Mouse (Mus musculus): Measurements from ENCODE around the gene Pram1. TPM values are rescaled to one million over a fixed set of nuclear protein-coding genes. Genes with fewer than 3 reads are reported as not detected.
"Not testable (repeated sequence)": the region's sequence is repeated elsewhere in the genome, so short reads cannot be mapped to it uniquely, and the experiment has no call there.

The Pram1 gene
- total RNA-seq (2021): under 1 TPM; 0.26 to 0.47 TPM

GRCm38 (mm10) chr17:33637516-33638276 is at the start of gene Pram1:
Gene Pram1, plus strand, starts transcription at chr17:33638056.
- no peak for DNase-seq (ENCODE audit: extremely low spot score in 1 of 2, low spot score in 2 of 2)
- intact Hi-C loops (cut with DNase I): no loop called here

GRCm38 (mm10) chr17:33597271-33597670 is 40.6 kb upstream of the Pram1 start:
- DNase-seq (ENCODE audit: extremely low spot score in 1 of 2, low spot score in 2 of 2): no peak
- intact Hi-C loops (cut with DNase I): no loop called here

- intact Hi-C loops (cut with DNase I): no loop called here
- no peak for DNase-seq (ENCODE audit: extremely low spot score in 1 of 2, low spot score in 2 of 2)
Measured at GRCm38 (mm10) chr17:33598506-33598905, 39.4 kb upstream of the Pram1 start.

- intact Hi-C loops (cut with DNase I): no loop called here
- DNase-seq (ENCODE audit: extremely low spot score in 1 of 2, low spot score in 2 of 2): no peak
Measured at GRCm38 (mm10) chr17:33599836-33600475, 37.9 kb upstream of the Pram1 start.

- no peak for DNase-seq (ENCODE audit: extremely low spot score in 1 of 2, low spot score in 2 of 2)
- intact Hi-C loops (cut with DNase I): no loop called here
Measured at GRCm38 (mm10) chr17:33600831-33601230, 37.0 kb upstream of the Pram1 start.

GRCm38 (mm10) chr17:33601947-33602346 is 35.9 kb upstream of the Pram1 start:
- intact Hi-C loops (cut with DNase I): no loop called here
- DNase-seq (ENCODE audit: extremely low spot score in 1 of 2, low spot score in 2 of 2): no peak

GRCm38 (mm10) chr17:33607273-33607672 is 30.6 kb upstream of the Pram1 start:
- no peak for DNase-seq (ENCODE audit: extremely low spot score in 1 of 2, low spot score in 2 of 2)
- intact Hi-C loops (cut with DNase I): no loop called here

- DNase-seq (ENCODE audit: extremely low spot score in 1 of 2, low spot score in 2 of 2): no peak
- intact Hi-C loops (cut with DNase I): no loop called here
Measured at GRCm38 (mm10) chr17:33610548-33610947, 27.3 kb upstream of the Pram1 start.

GRCm38 (mm10) chr17:33613726-33614125 is 24.1 kb upstream of the Pram1 start:
- DNase-seq (ENCODE audit: extremely low spot score in 1 of 2, low spot score in 2 of 2); intact Hi-C loops (cut with DNase I): not testable (repeated sequence)

GRCm38 (mm10) chr17:33627281-33627680 is 10.6 kb upstream of the Pram1 start:
- DNase-seq (ENCODE audit: extremely low spot score in 1 of 2, low spot score in 2 of 2): no peak
- intact Hi-C loops (cut with DNase I): no loop called here

GRCm38 (mm10) chr17:33628621-33629486 is 9.0 kb upstream of the Pram1 start, which contains the start of gene Zfp414:
Gene Zfp414, plus strand, starts transcription at chr17:33629090.
- intact Hi-C loops (cut with DNase I): no loop called here
- peak; percentile 89 to 93 for DNase-seq (ENCODE audit: extremely low spot score in 1 of 2, low spot score in 2 of 2)

- intact Hi-C loops (cut with DNase I): no loop called here
Measured at GRCm38 (mm10) chr17:33629487-33630125, 8.2 kb upstream of the Pram1 start.

GRCm38 (mm10) chr17:33630171-33630895 is 7.5 kb upstream of the Pram1 start:
- DNase-seq (ENCODE audit: extremely low spot score in 1 of 2, low spot score in 2 of 2): no peak
- intact Hi-C loops (cut with DNase I): no loop called here

More at GRCm38 (mm10) chr17:33629487-33630125, 8.2 kb upstream of the Pram1 start:
- peak in 1 of 2 experiments; percentile 31 for DNase-seq (ENCODE audit: extremely low spot score in 1 of 2, low spot score in 2 of 2)

GRCm38 (mm10) chr17:33631236-33631635 is 6.6 kb upstream of the Pram1 start:
- intact Hi-C loops (cut with DNase I): no loop called here
- DNase-seq (ENCODE audit: extremely low spot score in 1 of 2, low spot score in 2 of 2): peak in 1 of 2 experiments; percentile 36

GRCm38 (mm10) chr17:33631796-33632195 is 6.1 kb upstream of the Pram1 start:
- intact Hi-C loops (cut with DNase I): no loop called here

GRCm38 (mm10) chr17:33637038-33637437 is 818 bp upstream of the Pram1 start:
- intact Hi-C loops (cut with DNase I): no loop called here
- peak; percentile 40 to 56 for DNase-seq (ENCODE audit: extremely low spot score in 1 of 2, low spot score in 2 of 2)

More at GRCm38 (mm10) chr17:33631796-33632195, 6.1 kb upstream of the Pram1 start:
- DNase-seq (ENCODE audit: extremely low spot score in 1 of 2, low spot score in 2 of 2): peak in 1 of 2 experiments; percentile 51

- intact Hi-C loops (cut with DNase I): no loop called here
- DNase-seq (ENCODE audit: extremely low spot score in 1 of 2, low spot score in 2 of 2): no peak
Measured at GRCm38 (mm10) chr17:33639743-33640142, 1.9 kb downstream of the Pram1 start.

GRCm38 (mm10) chr17:33644068-33644467 is 6.2 kb downstream of the Pram1 start:
- intact Hi-C loops (cut with DNase I): no loop called here
- no peak for DNase-seq (ENCODE audit: extremely low spot score in 1 of 2, low spot score in 2 of 2)

Measured in left cerebral cortex, postnatal 10 days (tissue).